Mouse (Mus musculus) adrenal gland (tissue): Measurements from ENCODE around the gene Crmp1.

Experiments used
- intact Hi-C: fragments of 180-260 bp; cut with DNase I; formaldehyde crosslinking; loops from one replicate; pipeline ENCODE4 v1.15.1; 2025

Crmp1 gene

DNA sequence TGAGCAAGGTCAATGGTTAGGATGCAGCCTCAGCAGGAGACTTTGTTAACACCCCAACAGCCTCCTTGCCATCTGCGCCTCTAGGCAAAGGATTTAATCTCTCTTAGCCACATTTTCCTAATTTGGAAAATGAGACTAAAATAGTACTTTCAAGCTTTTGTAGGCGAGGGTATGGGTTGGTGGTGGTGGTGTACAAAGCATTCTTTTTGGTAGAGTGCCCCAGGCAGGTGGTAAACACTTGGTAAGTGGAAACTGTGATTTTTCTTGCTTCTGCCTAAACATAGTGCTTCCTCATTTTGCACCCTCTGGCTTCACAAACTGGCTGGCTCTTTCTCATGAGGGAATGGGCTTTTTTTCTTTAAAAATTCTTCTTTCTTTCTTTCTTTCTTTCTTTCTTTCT, 3.1 kb upstream of the Crmp1 start:
- intact Hi-C loops = no loop called here

GRCm38 (mm10) chr5:37240550-37240949, 1.2 kb upstream of the Crmp1 start:
- intact Hi-C loops = no loop called here

GRCm38 (mm10) chr5:37241224-37241623, 516 bp upstream of the Crmp1 start:
- intact Hi-C loops = no loop called here

DNA sequence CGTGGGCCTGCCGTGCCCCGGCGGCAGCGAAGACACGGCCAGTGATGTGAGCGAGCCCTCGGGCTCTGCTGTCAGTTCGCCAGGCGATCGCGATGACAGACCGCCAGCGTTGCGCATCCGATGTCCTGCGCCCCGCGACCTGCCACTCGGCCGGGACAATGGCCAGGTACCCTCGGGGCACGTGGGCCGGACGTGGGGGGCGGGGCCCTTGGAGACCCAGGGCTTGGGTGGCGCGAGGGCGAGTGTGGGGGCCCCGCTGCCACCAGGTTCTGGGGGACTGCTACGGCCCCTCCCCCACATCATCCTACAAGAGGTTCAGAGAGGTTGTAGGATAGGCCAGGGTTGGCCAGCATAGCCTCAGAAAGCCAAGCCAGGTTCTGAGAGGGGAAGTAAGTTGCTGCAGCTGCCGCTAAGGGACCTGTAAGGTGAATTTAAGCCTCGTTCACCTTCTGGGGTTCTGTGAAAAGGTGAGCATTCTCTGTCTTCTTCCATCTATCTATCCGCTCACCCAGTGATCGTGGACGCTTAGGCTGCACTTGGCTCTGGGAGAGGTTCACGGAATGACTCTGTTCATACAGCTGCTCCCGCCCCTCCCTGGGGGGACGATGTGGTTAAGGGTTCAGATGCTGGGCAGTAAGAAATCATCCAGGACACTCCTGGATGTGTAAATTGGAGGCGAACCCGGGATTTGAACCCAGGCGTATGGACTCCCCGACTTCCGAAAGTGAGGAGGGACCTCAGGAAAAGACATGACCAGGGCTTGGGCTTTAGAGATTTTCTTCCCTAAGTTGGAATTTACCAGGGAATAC, 824 bp downstream of the Crmp1 start:
- intact Hi-C loops = no loop called here

DNA sequence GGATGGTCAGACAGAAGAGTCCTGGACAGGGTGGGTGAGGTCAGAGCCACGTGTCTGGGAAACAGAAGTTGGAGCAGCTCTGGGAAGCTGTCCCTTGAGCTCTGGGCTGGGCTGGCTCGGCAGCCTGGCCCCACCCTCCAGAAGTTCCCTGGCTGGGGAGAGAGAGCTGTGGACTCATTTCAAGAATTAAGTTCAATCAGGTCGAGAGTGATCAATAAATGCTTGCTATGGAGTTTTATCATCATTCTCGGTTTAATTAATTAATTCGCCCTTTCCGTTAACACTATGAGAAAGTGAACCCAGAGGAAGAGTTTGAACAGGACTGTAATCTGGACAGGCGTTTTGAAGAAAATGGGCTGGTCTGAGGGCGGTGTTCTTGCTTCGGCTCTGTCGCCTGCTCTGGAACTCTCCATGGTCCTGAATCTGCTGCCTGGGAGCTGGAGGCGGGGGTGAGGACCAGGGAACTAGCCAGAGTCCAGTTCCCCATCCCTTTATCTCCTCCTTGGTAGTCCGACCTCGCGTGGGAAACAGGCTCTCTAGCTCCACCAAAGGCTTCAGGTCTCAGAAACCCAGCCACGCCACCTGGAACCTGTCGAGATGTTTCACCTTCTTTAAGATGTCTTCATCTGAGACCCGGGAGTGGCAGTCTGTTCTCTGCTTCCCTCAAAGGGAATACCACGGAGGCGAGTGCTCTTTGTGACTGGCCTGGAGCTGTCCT, 1.6 kb downstream of the Crmp1 start:
- intact Hi-C loops = no loop called here

DNA sequence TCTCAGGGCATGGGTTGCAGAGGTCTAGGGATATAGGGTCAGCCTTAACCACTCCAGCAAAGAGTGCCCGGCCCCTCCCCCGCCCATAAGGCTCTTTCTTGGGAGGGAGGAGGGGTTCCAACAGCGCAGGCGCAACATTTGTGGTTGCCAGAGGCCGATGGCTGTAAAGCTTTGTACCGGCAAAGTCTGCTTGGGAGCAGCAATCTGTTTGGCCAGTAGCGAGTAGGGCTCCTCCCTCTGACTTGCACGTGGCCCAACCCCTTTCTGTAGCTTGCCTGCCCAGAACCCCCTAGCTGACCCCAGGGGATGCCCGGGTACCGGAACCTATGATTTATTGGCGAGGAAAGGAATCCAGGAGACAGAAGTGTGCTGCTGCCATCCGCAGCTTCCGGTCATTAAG, 2.4 kb downstream of the Crmp1 start:
- intact Hi-C loops = no loop called here

DNA sequence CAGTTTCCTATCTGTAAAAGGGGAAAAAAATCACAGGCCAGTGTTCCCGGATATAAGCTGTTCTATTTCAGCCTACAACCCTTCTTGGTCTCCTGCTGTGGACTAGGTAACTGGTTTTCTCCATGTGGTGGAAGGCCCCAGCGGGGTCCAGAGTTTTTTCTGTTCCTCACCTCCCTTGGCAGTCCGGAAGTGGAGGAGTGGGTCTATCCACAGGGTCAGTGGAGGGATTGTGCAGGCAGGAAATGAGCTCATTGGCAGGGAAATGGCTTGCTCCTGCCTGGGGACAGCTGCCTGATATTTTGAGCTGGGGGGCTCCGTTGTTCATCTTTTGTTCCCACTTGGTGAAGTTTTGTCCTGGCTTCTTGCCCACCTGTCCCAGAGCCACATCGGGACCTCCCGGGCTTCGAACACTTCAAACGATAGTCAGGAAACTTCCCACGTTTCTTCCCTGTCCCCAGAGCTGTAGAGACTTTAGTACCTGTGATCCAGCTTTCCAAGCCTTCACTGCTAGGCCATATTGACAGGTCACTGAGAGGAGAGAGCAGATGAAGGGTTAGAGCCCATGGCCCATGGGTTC, 3.0 kb downstream of the Crmp1 start:
- intact Hi-C loops = no loop called here

DNA sequence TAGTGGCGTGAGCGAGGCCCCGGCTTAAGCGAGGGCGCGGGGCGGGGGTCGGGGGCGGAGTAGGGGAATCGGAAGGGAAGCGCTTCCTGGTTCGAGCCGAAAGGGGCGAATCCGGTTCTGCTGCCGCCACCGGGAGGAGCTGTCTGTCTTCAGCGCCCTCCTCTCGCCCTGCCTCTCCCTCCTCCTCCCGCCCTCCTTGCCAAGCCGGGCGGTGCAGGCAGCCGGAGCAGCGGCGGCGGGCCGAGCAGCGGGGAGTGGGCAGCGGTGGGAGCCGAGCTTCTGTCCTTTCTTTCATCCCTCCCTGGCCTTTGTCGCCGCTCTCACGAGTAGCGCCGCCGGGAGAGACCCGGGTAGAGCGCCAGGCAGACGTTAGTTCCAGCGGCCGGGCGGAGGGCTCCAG, 3.9 kb downstream of the Crmp1 start:
- intact Hi-C loops = no loop called here

DNA sequence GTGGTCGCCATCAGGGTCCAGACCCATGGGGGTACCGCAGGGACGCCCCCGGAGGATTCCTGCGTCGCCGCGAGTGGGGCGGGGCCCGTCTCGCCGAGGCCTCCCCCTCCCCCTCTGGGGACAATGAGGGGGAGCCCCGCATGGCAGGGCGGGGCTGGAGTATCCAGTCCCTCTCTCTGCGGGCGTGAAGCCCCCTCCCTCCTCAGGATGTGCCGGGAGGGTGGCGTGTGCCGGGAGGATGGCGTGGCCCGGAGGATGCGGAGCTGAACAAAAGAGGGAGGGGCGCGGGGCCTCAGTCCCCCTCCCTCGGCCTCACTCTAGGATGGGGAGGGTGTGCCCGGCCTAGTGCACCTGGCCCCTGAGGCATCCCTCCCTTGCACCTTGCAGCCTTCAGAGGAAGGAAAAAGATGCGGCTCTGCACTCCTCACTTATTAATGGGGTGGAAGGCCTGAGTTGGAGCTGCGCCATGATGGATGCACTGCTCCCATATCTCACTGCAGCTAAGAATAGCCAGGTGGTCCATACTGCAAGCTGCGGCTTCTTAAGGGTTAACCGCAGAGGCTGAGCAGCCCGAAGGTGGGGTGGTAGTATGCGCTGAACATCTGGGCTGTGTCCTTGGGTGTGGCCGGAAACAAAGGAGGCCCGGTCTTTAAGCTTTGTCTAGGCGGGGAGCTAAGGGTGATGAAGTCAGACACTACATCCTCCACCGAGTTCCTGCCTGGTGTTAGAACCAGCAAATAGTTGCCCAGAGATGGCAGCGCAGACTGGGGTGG, 4.6 kb downstream of the Crmp1 start:
- intact Hi-C loops = no loop called here

- intact Hi-C loops = no loop called here
These were observed 5.7 kb downstream of the Crmp1 start for GRCm38 (mm10) chr5:37247456-37247855.

DNA sequence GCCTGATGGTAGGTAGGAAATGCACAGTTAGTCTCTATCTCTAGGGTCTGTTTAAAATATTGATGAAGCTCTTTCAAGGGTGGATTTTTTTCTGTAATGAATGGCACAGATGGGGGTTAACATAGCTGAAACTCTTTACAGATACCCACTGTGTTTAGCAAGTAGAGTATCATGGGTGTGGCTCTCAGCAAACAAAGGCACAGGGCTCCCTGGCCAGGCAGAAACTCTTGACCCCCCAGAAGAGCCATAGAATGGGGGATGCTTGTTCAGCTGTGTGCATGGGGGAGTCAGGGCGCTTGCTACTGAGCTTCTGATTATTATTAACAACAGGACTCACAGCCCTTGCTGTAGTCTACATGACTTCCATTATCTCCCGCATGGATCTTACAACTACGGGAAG, 7.1 kb downstream of the Crmp1 start:
- intact Hi-C loops = no loop called here

GRCm38 (mm10) chr5:37251596-37251995, 9.9 kb downstream of the Crmp1 start:
- intact Hi-C loops = no loop called here

GRCm38 (mm10) chr5:37252101-37252804, 10.5 kb downstream of the Crmp1 start:
- intact Hi-C loops = no loop called here

DNA sequence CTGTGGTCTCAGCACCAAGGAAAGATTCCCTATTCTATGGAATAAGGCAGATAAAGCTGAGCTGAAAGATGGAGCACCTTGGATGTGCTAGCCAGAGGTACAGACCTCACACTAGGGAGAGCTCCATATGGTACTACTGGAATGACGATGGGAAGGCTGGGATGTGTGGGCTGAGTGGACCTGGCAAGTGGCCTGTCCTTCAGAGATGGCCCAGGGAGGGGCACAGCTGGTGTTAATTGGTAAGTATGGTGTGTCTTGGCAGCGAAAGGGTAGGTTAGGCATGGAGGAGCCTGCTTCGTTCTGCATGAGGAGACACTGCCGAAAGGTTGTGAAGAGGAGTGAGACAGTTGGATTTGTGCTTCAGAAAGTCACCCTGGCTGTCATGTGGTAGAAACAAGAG, 12.8 kb downstream of the Crmp1 start:
- intact Hi-C loops = no loop called here

DNA sequence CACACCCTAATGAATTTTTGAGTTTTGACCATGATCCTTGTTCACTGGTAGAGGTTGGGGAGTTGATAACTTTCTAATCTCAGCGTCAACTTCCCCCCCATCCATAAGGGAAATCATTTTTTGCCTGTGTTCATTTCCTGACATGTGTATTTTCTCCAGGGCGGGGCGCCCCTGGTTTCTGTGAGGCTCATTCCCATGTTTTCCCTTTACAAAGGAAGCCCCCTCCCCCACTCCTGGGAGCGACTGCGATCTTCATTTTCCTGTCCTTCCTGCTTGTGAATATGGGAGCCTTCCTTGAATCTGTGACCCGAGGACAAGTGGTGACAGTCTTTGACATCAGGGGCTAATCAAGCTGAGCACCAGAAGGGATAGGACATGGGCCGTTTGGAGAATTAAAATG, 15.1 kb downstream of the Crmp1 start:
- intact Hi-C loops = no loop called here

DNA sequence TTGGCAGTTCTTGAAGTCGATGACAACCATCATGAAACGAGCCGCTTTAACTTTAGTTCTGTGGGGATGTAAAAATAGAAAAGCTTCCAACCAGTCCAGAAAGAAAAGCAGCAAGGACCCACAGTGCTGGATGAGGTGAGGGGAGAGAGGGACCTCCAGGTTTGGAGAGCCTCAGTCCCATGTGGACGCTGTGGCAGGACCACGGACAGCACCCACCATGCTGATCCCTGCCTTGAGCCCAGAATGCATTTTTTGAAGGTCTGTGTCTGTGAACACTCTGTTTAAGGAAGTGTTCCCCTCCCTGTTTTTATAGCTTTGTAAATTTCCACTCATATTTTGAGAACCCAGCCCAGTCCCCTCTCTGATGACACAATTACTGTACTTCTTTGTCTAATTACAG, 15.5 kb downstream of the Crmp1 start:
- intact Hi-C loops = no loop called here

DNA sequence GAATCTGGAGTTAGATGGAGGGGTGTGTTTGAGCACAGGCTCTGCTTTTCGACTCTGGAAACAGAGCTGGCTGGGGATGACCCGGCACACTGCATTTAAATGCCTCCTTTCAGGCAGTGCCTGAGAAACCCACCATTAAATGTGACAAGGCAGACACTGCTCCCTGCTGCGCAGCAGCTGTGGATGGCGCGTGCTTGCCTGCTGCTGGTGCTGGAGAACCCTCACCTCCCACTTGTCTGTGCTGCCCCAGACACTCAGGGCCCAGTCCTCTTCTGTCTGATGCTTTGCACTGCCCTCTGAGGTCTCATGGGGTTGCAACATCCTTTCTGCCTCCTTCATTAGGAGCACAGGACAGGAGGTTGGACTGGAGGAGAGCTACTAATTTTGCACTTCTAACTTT, 20.0 kb downstream of the Crmp1 start:
- intact Hi-C loops = no loop called here

DNA sequence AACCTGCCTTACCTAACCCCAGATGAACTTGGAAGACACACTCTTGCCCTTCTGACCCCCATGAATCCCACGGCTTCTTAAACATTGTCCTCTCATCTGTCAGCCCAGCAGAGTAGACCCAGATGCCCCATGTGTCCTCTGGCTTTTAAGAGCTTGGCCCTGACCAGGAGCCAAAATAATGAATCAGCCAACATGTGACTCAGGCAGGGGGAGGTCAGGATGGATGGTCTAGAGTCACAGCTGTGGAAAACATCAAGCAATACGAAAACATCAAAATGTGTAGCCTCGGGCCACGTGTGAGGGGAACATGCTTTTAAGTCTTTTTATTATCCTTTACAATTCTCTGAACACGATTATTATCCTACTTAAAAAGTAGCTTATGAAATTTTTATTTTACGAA, 22.1 kb downstream of the Crmp1 start:
- intact Hi-C loops = no loop called here

DNA sequence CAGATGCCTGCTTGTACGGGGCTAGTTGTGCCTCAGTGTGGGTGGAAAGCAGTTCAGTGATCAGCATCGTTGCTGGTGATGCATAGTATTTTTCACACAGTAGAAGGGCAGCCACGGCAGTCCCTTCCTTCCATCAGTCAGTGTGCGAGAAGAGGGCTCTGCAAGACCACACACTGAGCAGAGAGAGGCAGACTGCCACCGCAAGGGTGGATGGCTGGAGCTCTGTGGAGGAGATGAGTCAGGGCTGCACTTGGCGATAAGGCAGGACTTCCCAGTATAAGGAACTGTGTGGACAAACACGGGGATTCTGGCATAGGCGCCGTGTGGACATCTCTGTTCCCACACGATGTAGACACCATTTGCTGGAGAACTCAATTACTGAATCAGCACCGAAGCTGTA, 39.3 kb downstream of the Crmp1 start:
- intact Hi-C loops = no loop called here

GRCm38 (mm10) chr5:37288374-37288773, 46.6 kb downstream of the Crmp1 start:
- intact Hi-C loops = no loop called here

- intact Hi-C loops = no loop called here
These were observed 47.5 kb downstream of the Crmp1 start for GRCm38 (mm10) chr5:37289236-37289635.
